Mouse (Mus musculus): ENCODE measurements at regions not wholly inside any gene's neighbourhood (a gene's known extent, or its start where the extent isn't known, plus 50 kb on each side); places are given as distances from the start of the nearest gene placed in this dataset.

GRCm38 (mm10) chr16:30187400-30187799 lies 79.9 kb downstream of the Cpn2 start:
- TF ChIP-seq CTCF (IDR thresholded peaks at IDR 0.05; ENCODE audit: low read depth, low read length): no peak
- no peak for TF ChIP-seq POLR2A (IDR thresholded peaks at IDR 0.05; ENCODE audit: insufficient read depth, low read length)
